Mouse (Mus musculus) neural tube, embryonic 15.5 days (tissue): ENCODE measurements around the gene Atp13a1. TPM values are rescaled to one million over a fixed set of nuclear protein-coding genes. Genes with fewer than 3 reads are reported as not detected.

Source experiments
- ATAC-seq: fragments of 200-750 bp; cut with Nextera tagmentation; 2 replicates; pipeline ENCODE4 v1.8.0; 2017; ENCODE audit warnings: mild to moderate bottlenecking, moderate TSS enrichment, moderate library complexity; ENCODE audit not compliant: low FRiP score
- H3K27ac ChIP-seq: fragments of 300-500 bp; sonication (generic); replicated peaks from 2 replicates; pipeline ENCODE4 v1.5.1; 2015; ENCODE audit warnings: mild to moderate bottlenecking, inconsistent platforms
- H3K27me3 ChIP-seq: fragments of 300-500 bp; sonication (generic); replicated peaks from 2 replicates; pipeline ENCODE4 v1.6.1; 2015; ENCODE audit warnings: inconsistent platforms
- H3K36me3 ChIP-seq: fragments of 300-500 bp; sonication (generic); 2 replicates; pipeline ENCODE4 v1.6.1; 2015; ENCODE audit warnings: inconsistent platforms
- H3K4me1 ChIP-seq: fragments of 300-500 bp; sonication (generic); 2 replicates; pipeline ENCODE4 v1.6.1; 2015; ENCODE audit warnings: inconsistent platforms
- H3K4me2 ChIP-seq: fragments of 300-500 bp; sonication (generic); 2 replicates; pipeline ENCODE4 v1.6.1; 2015; ENCODE audit warnings: inconsistent platforms, mild to moderate bottlenecking, moderate library complexity
- H3K4me3 ChIP-seq: fragments of 300-500 bp; sonication (generic); replicated peaks from 2 replicates; pipeline ENCODE4 v1.5.1; 2015; ENCODE audit warnings: mild to moderate bottlenecking, inconsistent platforms
- H3K9ac ChIP-seq: fragments of 300-500 bp; sonication (generic); replicated peaks from 2 replicates; pipeline ENCODE4 v1.6.1; 2015; ENCODE audit warnings: mild to moderate bottlenecking, inconsistent platforms
- H3K9me3 ChIP-seq: fragments of 300-500 bp; sonication (generic); replicated peaks from 2 replicates; pipeline ENCODE4 v1.6.1; 2016; ENCODE audit warnings: inconsistent platforms
- WGBS: fragments of 180-500 bp; shearing (Covaris S2); methylation state at CpG from one replicate; pipeline ENCODE4 v1.1.7; 2015; ENCODE audit warnings: mixed read lengths; 5-methylcytosine and 5-hydroxymethylcytosine counted together
- polyA plus RNA-seq: library from polyadenylated mRNA; unstranded; fragments of >200 nt; fragmentation: Nextera tagmentation; extraction: Ambion mirVana; gene quantifications from 2 replicates; pipeline ENCODE4 v1.2.1, GENCODE M21; 2015

Gene Atp13a1
- polyA plus RNA-seq, 1 experiment from 2014 or later: 50.5 TPM

DNA sequence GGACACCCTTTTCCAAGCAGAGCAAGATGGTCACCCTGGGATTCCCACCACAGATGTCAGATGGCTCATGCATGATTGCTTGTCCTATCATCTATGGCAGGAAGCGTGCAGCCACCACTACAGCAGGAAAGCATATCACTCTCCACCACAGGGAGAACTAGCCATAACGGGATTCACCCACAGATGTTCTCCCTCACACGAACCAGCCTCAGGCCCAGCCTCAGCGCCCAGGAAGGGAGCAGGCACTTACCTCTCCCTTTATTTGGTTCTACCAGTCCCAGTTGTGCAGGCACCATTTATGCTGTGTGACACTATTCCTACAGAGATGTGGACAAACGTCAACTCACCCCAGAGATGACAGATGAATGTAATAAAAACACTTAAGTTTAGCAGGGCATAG is 1.9 kb upstream of the Atp13a1 start:
- Histone ChIP-seq H3K9ac (no peak overlapping the region), H3K4me3 (no peak overlapping the region), H3K27me3 (no peaks in the 10 kb centered on the region), H3K27ac (no peak overlapping the region), H3K4me1 (peaks cover 35% of the 10 kb centered on the region), H3K4me2 (no peak overlapping the region), H3K9me3 (no peaks in the 10 kb centered on the region), H3K36me3 (peaks cover 12% of the 10 kb centered on the region)
- ATAC-seq: no peak
- WGBS: 92% methylated on average over 5 of the region's 5 CpGs

DNA sequence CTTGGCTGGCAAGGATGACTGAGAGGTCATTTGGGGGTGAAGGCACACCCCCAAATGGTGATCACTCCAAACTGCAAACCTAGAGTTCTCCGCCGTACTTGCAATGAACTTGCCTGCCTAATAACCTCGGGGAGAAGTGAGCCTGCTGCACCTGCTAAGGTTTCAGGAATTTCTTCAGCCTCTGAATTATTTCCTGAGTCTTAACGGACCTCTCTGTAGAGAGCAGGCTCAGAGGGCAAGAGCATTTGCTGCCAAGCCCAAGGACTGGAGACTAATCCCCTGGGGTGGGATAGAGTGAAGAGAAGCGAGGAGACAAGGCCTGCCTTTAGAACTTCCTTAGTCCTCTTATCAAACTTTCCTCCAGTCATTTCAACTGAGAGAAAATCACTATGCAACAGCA is 1.2 kb upstream of the Atp13a1 start:
- H3K4me1 ChIP-seq: peaks cover 36% of the 10 kb centered on the region
- no peak for ATAC-seq
- H3K9ac ChIP-seq: no peak overlapping the region
- no peak overlapping the region for H3K27ac ChIP-seq
- no peak overlapping the region; the same call in 1 of the 2 replicates for H3K4me2 ChIP-seq
- H3K27me3 ChIP-seq: no peaks in the 10 kb centered on the region
- H3K36me3 ChIP-seq: peaks cover 18% of the 10 kb centered on the region
- H3K9me3 ChIP-seq: no peaks in the 10 kb centered on the region
- WGBS: 84% methylated on average over 5 of the region's 5 CpGs
- H3K4me3 ChIP-seq: no peak overlapping the region

DNA sequence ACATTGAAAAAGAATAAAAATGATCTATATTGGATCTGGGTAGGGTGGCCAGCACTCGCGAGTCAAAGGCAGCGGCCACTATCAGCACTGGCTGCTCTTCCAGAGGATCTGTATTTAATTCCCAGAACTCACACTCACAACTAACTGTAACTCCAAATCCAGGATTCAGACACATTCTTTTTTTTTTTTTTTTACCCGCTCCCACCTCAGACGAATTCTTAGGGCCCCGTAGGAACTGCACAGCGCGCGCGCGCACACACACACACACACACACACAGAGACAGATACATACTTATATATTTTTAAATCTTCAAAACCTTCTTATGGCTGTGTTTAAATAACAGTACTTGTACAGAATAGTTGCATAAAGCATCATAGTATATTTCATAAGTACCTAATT is 599 bp upstream of the Atp13a1 start:
- no peak; the same call in 1 of the 2 replicates for ATAC-seq
- peak overlapping the region; percentile 85 for H3K27ac ChIP-seq

DNA sequence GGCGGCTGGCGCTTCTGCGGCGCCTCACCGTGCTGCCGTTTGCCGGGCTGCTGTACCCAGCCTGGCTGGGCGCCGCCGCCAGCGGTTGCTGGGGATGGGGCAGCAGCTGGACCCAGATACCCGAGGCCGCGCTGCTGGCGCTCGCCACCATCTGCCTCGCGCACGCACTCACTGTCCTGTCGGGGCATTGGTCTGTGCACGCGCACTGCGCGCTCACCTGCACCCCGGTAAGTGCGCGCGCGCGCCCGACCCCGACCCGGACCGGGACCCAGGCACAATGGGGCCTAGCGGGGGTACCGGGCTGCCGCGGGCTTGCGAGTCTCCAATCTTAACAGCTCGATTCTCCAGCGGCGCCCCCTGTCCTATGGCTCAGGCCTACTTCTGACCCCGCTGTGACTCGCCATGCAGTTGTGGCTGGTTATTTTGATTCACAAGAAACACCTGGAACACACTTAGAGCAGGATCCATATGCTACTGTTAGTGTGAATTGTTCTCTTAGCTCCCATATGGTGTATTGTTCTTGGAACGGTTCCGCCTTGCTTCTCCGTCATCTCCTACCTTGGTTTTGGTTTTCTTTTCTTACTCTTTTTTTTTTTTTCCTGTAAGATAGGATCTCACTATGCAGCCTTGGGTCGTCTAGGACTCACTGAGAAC is 579 bp downstream of the Atp13a1 start:
- WGBS: under 1% methylated on average over 46 of the region's 48 CpGs
- ATAC-seq: peak; percentile 73
- no peaks in the 10 kb centered on the region for H3K9me3 ChIP-seq
- peaks cover 36% of the 10 kb centered on the region for H3K36me3 ChIP-seq
- peak overlapping the region; percentile 78 for H3K4me2 ChIP-seq
- peak overlapping the region; percentile 87 for H3K9ac ChIP-seq
- H3K4me1 ChIP-seq: peaks cover 36% of the 10 kb centered on the region
- no peaks in the 10 kb centered on the region for H3K27me3 ChIP-seq
- peak overlapping the region; percentile 85 for H3K27ac ChIP-seq
- peak overlapping the region; percentile 100 for H3K4me3 ChIP-seq

More for the DNA sequence above, 599 bp upstream of the Atp13a1 start:
- Histone ChIP-seq H3K27me3 (no peaks in the 10 kb centered on the region), H3K4me3 (peak overlapping the region; percentile 100), H3K9me3 (no peaks in the 10 kb centered on the region), H3K9ac (peak overlapping the region; percentile 87), H3K4me1 (peaks cover 36% of the 10 kb centered on the region), H3K4me2 (peak overlapping the region; percentile 78), H3K36me3 (peaks cover 25% of the 10 kb centered on the region)
- WGBS: 32% methylated on average over 11 of the region's 11 CpGs

DNA sequence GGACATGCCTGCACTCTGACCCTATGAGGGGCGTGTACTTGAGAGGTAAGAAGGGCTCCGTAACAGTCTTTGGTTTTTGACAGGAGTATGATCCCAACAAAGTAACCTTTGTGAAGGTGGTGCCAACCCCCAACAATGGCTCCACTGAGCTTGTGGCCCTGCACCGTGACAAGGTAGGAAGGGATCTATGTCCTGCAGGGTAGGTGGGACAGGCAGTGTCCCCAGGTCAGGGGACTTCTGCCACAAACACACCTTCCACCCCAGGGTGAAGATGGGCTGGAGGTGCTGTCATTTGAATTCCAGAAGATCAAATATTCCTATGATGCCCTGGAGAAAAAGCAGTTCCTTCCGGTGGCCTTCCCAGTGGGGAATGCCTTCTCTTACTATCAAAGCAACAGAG is 2.7 kb downstream of the Atp13a1 start:
- peaks cover 58% of the 10 kb centered on the region for H3K36me3 ChIP-seq
- no peak overlapping the region for H3K27ac ChIP-seq
- H3K27me3 ChIP-seq: no peaks in the 10 kb centered on the region
- no peak for ATAC-seq
- no peak overlapping the region for H3K4me3 ChIP-seq
- no peak overlapping the region for H3K4me2 ChIP-seq
- no peaks in the 10 kb centered on the region for H3K9me3 ChIP-seq
- WGBS: 94% methylated on average over 4 of the region's 4 CpGs
- H3K4me1 ChIP-seq: peaks cover 36% of the 10 kb centered on the region
- no peak overlapping the region for H3K9ac ChIP-seq

DNA sequence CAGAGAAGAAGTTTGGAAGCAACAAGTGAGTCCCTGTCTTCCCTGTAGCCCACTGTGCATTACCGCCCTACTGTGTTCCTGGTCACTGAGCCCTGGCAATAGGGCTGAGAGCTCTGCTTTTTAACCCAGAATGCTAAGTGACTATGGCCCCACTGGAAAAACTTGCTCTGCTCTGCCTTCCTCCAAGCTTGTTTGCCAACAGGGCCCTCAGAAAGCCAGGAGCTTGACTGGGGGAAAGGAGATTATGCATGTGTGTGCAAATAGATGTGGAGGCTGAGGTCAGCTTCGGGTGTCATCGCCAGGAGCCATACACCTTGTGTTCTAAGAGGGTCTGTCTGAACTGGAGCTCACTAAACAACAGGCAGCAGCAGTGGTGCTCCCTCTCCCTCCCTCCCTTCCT is 3.1 kb downstream of the Atp13a1 start:
- WGBS: 97% methylated on average over 3 of the region's 3 CpGs
- H3K9ac ChIP-seq: no peak overlapping the region
- ATAC-seq: no peak
- no peaks in the 10 kb centered on the region for H3K9me3 ChIP-seq
- H3K27ac ChIP-seq: no peak overlapping the region
- peaks cover 62% of the 10 kb centered on the region for H3K36me3 ChIP-seq
- no peak overlapping the region for H3K4me2 ChIP-seq
- H3K4me3 ChIP-seq: no peak overlapping the region
- H3K4me1 ChIP-seq: peaks cover 36% of the 10 kb centered on the region
- no peaks in the 10 kb centered on the region for H3K27me3 ChIP-seq

DNA sequence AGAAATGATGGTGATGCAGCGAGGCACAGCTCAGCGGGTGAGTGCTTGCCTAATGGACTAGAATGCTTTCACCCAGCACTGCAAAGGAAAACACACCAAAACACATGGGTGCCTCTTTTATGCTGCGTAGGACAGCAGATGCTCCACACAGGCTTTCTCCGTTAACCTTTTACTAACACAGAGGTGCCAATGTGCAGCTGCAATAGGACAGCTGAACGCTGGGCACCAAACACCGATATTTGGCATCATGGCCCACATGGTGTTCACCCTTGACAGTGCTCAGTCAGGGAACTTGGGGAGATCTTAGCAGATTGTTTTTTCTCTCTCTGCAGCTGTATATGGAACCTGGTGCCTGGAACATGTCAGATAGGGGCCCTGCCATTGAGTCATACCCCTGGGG is 3.9 kb downstream of the Atp13a1 start:
- no peak overlapping the region for H3K27ac ChIP-seq
- no peak overlapping the region for H3K9ac ChIP-seq
- H3K4me2 ChIP-seq: no peak overlapping the region
- H3K4me1 ChIP-seq: peaks cover 32% of the 10 kb centered on the region
- 95% methylated on average over 6 of the region's 6 CpGs for WGBS
- no peaks in the 10 kb centered on the region for H3K9me3 ChIP-seq
- peaks cover 70% of the 10 kb centered on the region for H3K36me3 ChIP-seq
- ATAC-seq: no peak
- no peak overlapping the region for H3K4me3 ChIP-seq
- H3K27me3 ChIP-seq: no peaks in the 10 kb centered on the region

DNA sequence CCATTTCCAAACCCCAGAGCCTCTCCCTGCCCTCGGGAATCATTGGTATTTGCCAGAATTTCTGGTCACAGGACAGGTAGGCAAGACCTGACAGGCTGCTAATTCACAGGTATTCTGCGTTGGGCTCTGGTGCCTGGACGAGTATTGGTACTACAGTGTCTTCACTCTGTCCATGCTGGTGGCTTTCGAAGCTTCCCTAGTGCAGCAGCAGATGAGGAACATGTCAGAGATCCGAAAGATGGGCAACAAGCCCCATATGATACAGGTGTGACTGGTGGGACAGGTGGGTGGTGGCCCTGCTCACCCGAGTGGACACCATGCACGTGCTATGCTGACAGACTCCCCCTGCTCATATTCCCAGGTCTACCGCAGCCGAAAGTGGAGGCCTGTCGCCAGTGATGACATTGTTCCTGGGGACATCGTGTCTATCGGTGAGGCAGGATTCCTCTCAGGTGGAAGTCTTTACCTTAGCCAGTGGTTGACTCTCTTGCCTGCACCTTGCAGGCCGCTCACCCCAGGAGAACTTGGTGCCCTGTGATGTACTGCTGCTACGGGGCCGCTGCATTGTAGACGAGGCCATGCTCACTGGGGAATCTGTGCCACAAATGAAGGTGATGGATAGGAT is 5.9 kb downstream of the Atp13a1 start:
- no peaks in the 10 kb centered on the region for H3K27me3 ChIP-seq
- no peak for ATAC-seq
- H3K9ac ChIP-seq: no peak overlapping the region
- H3K27ac ChIP-seq: no peak overlapping the region
- H3K4me2 ChIP-seq: no peak overlapping the region
- H3K36me3 ChIP-seq: peaks cover 88% of the 10 kb centered on the region
- no peak overlapping the region for H3K4me3 ChIP-seq
- H3K4me1 ChIP-seq: peaks cover 23% of the 10 kb centered on the region
- H3K9me3 ChIP-seq: no peaks in the 10 kb centered on the region
- WGBS: 98% methylated on average over 16 of the region's 16 CpGs

DNA sequence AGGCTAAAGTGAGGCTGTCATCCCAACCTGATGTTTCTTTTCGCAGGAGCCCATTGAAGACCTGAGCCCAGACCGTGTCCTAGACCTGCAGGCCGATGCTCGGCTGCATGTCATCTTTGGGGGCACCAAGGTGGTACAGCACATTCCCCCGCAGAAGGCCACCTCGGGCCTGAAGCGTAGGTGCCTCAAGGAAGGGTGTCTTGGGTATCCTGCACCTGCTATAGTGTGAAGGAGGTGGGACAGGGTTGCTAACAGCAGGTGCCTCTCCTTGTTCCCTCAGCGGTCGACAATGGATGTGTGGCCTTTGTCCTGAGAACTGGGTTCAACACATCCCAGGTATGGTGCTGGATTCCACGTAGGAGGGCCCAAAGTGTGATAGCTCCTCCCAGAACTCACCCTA is 6.7 kb downstream of the Atp13a1 start:
- Histone ChIP-seq H3K27me3 (no peaks in the 10 kb centered on the region), H3K4me1 (peaks cover 15% of the 10 kb centered on the region), H3K9me3 (no peaks in the 10 kb centered on the region), H3K4me2 (no peak overlapping the region), H3K9ac (no peak overlapping the region), H3K4me3 (no peak overlapping the region), H3K27ac (no peak overlapping the region), H3K36me3 (peaks cover 96% of the 10 kb centered on the region)
- ATAC-seq: no peak
- 97% methylated on average over 10 of the region's 10 CpGs for WGBS

DNA sequence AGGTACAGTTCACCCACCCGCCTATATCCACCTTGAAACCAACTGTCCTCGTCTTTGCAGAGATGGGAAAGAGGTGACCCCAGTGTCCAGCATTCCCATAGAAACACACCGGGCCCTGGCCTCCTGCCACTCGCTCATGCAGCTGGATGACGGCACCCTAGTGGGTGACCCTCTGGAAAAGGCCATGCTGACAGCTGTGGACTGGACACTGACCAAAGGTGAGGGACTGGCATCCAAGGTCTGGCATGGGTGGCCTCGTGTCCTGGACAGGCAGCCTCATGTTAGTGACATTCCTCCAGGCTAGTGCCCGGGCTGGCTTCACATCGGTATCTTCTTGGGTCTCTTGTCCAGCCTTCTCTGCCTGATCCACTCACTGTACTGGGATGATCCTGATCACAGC is 8.3 kb downstream of the Atp13a1 start:
- no peaks in the 10 kb centered on the region for H3K4me1 ChIP-seq
- H3K36me3 ChIP-seq: peaks cover 99% of the 10 kb centered on the region
- no peak overlapping the region for H3K27ac ChIP-seq
- no peaks in the 10 kb centered on the region for H3K27me3 ChIP-seq
- ATAC-seq: no peak
- no peak overlapping the region for H3K4me3 ChIP-seq
- H3K4me2 ChIP-seq: no peak overlapping the region
- no peaks in the 10 kb centered on the region for H3K9me3 ChIP-seq
- H3K9ac ChIP-seq: no peak overlapping the region
- WGBS: 93% methylated on average over 8 of the region's 8 CpGs

DNA sequence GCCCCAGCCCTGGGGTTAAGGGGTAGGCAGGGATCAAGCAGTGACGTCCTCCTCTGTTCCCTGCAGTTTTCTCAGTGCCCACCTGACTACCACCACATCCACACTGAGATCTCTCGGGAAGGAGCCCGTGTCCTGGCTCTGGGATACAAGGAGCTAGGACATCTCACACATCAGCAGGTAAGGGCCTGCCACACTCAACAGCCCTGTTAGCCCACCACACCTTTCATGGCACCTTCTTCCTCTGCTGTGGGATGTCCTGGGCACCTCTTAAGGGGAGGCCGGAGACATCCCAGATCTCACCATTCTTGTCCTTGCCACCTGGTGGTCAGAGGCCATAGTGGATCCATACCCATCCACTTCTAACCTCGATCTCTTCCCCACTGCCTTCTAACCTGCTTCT is 9.0 kb downstream of the Atp13a1 start:
- WGBS: 96% methylated on average over 5 of the region's 5 CpGs
- Histone ChIP-seq H3K27me3 (no peaks in the 10 kb centered on the region), H3K9me3 (no peaks in the 10 kb centered on the region), H3K4me1 (no peaks in the 10 kb centered on the region), H3K4me2 (no peak overlapping the region), H3K9ac (no peak overlapping the region), H3K36me3 (peaks cover 97% of the 10 kb centered on the region), H3K4me3 (no peak overlapping the region), H3K27ac (no peak overlapping the region)
- no peak for ATAC-seq

DNA sequence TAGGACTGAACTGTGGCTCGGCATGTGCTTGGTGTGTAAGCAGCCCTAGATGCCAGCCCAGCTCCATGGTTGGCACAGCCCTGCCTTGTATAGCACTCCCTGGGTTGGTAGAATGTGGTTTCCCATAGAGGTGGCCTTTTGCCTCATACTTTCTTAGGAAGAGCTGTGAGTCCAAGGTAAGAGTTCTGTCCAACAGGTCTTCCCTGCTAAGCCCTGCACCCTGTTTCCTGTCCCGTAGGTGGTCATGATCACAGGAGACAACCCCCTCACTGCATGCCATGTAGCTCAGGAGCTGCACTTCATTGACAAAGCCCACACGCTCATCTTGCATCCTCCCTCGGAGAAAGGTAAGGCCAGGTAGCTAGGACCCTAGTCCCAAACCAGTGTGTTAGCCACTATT is 10.8 kb downstream of the Atp13a1 start:
- Histone ChIP-seq H3K9me3 (no peaks in the 10 kb centered on the region), H3K4me1 (no peaks in the 10 kb centered on the region), H3K4me2 (no peak overlapping the region), H3K36me3 (peaks cover 97% of the 10 kb centered on the region), H3K9ac (no peak overlapping the region), H3K27me3 (no peaks in the 10 kb centered on the region), H3K27ac (no peak overlapping the region), H3K4me3 (no peak overlapping the region)
- no peak for ATAC-seq
- 97% methylated on average over 4 of the region's 4 CpGs for WGBS
